Mouse (Mus musculus): ENCODE data around the gene Nme2.
"Not testable (repeated sequence)": the region's sequence is repeated elsewhere in the genome, so short reads cannot be mapped to it uniquely, and the experiment has no call there.

The Nme2 gene

DNA sequence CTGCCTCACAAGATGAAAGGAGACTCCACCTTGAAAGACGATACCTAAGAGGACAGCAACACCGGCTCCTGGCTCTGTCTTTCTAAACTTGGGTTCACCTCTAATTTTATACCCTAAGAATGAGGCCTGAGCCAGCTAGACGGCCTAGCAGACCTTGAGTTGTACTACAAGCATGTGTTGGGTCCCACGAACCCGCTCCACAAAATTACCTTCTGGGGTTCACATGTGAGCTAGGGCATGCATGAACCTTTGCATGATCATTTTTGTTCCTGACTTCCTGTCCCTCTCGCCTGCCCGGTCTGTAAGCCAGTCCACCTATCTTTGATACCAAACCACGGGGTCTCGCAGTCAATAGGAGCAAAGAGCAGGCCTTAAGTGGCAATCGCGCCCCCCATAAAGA, 11.3 kb upstream of the Nme2 start:
- DNase-seq (ENCODE audit: low spot score in 2 of 2), result no peak

DNA sequence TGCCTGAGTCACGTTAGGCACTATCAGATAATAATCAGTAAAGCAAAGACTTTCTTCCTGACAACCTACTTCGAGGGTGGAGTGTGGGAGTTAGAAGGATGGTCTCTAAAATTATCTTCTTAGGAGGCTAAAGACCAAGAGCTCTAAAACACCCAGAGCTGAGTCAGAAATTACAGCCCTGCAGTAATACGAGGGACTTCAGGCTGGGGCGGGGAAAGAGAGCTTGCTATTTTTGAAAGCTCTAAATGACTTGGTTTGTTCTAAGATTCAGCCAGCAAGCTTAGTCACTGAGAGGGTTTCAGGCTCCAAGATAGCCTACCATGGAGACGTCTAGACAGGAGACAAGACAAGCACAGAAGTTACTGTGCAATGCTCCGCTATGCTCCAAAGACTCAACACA, 9.3 kb upstream of the Nme2 start:
- no peak for DNase-seq (ENCODE audit: low spot score in 2 of 2)

DNA sequence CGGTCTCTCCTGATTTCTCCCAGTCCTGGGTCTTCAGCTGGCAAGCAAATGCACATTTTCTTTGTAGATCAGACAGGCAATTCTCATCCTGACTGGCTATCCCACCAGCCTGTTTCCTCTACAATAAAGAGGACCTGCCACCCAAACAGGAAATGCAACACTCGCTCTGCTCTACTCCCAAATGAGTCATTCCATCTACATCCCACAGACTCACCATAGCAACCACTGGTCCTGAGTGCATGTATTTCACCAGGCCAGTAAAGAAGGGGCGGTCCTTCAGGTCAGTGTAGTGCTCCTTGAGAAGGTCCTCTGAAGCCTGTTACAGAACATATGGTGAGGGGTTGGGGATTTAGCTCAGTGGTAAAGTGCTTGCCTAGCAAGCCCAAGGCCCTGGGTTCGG, 7.0 kb upstream of the Nme2 start:
- no peak for DNase-seq (ENCODE audit: low spot score in 2 of 2)

GRCm38 (mm10) chr11:93961482-93961881, 5.4 kb upstream of the Nme2 start:
- no peak for DNase-seq (ENCODE audit: low spot score in 2 of 2)

- DNase-seq (ENCODE audit: low spot score in 2 of 2), result no peak
These were observed 1.7 kb upstream of the Nme2 start for GRCm38 (mm10) chr11:93957746-93958145.

- DNase-seq (ENCODE audit: low spot score in 2 of 2), result no peak
These were observed 1.0 kb upstream of the Nme2 start for GRCm38 (mm10) chr11:93957031-93957555.

GRCm38 (mm10) chr11:93955256-93956150, 556 bp downstream of the Nme2 start:
- DNase-seq (ENCODE audit: low spot score in 2 of 2), result peak; percentile 90 to 92

DNA sequence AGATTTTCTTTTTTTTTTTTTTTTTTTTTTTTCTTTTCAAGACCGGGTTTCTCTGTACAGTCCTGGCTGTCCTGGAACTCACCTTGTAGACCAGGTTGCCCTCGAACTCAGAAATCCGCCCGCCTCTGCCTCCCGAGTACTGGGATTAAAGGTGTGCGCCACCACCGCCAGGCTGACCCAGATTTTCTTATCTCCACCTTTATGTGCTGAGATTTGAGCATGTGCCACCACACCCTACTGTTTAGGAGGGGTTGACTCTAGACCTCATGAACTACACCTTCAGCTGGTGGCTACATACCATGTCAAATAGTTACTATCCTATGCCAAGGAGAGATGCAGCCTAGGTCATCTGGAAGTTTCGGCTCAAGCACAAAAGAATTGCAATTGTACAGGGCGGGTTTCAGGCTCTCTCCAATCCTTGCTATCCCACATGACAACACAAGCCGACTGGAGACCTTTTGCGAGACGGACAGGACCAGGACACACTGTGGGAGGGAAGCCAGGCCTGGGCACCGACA, 1.3 kb downstream of the Nme2 start:
- DNase-seq (ENCODE audit: low spot score in 2 of 2), result no peak

- no peak for DNase-seq (ENCODE audit: low spot score in 2 of 2)
These were observed 3.7 kb downstream of the Nme2 start for GRCm38 (mm10) chr11:93952376-93952775.

DNA sequence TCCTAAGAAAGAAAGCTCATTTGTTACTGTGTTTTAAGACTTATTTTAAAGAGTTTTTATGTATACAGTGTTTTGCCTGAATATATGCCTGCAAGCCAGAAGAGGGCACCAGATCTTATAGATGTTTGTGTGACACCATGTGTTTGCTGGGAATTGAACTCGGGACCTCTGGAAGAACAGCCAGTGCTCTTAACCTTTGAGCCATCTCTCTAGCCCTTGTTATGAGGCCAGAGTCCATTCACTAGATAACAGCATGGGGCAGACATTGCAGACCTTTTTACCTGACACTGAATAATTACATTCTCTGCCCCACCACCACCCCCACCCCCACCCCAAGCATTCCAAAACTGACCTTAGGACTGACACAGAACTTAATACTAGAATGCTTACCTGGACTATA, 6.0 kb downstream of the Nme2 start:
- DNase-seq (ENCODE audit: low spot score in 2 of 2), result no peak

DNA sequence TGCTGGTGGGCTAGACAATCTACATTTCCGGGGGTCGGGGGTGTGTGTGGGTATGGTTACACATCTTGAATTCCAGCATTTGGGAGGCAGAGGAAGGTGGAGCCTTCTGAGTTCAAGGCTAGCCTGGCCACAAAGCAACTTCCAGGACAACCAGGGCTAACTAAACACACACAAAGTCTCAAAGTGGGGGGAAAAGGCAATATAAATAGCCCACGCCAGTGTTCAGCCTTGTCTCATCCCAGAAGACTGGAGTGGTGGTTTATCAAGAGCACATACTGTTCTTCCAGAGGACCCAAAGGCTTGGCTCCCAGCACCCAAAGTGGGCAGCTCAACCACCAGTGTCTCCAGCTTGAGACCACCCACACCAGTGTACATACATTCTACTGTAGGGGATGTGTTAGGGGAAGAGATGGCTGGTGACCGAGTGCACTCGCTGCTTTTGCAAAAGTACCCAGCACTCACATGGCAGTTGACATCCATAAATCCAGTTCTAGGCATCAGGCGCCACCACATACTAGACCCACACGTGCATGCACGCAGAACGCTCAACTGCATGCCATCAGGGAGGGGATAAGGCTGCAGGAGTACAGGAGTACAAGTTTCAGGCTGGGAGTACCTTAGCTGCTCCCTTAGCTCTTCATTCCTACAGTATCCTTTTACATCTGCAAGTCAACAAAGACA, 7.0 kb downstream of the Nme2 start:
- DNase-seq (ENCODE audit: low spot score in 2 of 2), result no peak

GRCm38 (mm10) chr11:93944986-93945385, 11.1 kb downstream of the Nme2 start:
- DNase-seq (ENCODE audit: low spot score in 2 of 2), result no peak

- no peak for DNase-seq (ENCODE audit: low spot score in 2 of 2)
These were observed 15.2 kb downstream of the Nme2 start for GRCm38 (mm10) chr11:93940906-93941305.

DNA sequence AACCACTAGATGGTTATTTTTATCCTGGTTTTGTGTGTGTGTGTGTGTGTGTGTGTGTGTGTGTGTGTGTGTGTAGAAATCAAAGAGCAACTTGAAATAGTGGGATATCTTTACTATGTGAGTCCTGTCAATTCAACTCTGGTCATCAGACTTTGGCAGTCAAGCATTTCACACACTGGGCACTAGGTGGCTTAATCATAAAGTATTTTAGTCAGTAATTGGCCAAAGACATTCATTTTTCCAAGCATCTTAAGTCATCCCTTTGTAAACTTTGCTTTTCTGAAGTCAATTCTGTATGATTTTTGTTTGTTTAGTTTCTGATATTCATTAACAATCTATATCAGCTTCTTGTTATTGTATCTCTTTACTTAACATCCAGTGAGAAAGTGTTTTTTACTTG, 27.0 kb downstream of the Nme2 start:
- DNase-seq (ENCODE audit: low spot score in 2 of 2), result no peak

DNA sequence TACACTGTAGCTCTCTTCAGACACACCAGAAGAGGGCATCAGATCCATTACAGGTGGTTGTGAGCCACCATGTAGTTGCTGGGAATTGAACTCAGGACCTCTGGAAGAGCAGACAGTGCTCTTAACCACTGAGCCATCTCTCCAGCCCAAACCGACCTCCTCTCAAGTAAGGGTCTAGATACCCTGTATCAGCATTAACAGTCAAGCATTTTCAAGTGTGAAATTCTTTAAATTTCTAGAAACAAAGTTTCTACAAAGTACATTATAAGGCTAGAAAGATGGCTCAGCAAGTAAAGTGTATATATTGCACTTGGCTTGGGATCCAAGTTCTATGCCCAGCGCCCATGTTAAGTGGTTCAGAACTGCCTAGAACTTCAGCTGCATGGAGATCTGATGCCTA, 41.0 kb downstream of the Nme2 start:
- not testable (repeated sequence) for DNase-seq (ENCODE audit: low spot score in 2 of 2)

GRCm38 (mm10) chr11:93911603-93912002, 44.5 kb downstream of the Nme2 start:
- DNase-seq (ENCODE audit: low spot score in 2 of 2), result no peak

DNA sequence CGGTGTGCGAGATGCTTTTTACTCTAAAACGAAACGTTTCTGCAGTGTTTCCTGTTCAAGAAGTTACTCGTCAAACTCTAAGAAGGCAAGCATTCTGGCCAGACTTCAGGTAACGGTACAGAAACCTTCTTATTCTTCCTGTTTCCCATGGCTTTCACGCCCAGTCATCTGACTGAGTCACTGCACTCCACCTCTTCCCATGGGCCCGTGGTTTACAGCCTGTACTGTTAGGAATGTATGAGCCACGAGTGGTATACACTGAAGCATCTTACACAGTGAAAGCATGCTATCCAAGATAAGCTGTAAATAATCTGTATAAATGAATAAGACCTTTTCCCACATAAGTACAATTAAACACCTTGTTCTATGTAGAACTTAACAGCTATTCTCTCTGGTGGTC, 47.2 kb downstream of the Nme2 start:
- DNase-seq (ENCODE audit: low spot score in 2 of 2), result no peak

DNA sequence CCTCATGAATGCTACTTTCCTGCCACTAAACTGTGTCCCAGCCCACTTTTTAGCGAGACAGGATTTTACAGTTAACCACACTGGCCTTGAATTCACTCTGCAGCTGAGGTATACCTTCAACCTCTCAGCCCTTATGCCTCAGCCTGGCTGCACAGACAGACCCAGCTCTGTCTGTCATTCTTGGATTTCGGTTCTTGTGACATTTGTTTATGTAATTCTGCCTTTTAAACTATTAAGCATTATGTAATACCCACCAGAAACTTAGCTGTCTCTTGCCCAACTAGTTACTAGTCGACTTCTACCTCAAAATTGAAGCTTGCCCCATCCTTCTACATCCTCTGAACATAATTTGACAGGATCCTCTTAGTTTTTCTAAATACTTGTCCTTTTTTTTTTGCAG, 48.2 kb downstream of the Nme2 start:
- no peak for DNase-seq (ENCODE audit: low spot score in 2 of 2)

GRCm38 (mm10) chr11:93906834-93907233, 49.2 kb downstream of the Nme2 start:
- no peak for DNase-seq (ENCODE audit: low spot score in 2 of 2)

Data from urinary bladder, adult 18-20 months (tissue).